Mouse (Mus musculus): ENCODE results near the gene Cep57l1. TPM values are rescaled to one million over a fixed set of nuclear protein-coding genes. Genes with fewer than 3 reads are reported as not detected.
"Not testable (repeated sequence)": the region's sequence is repeated elsewhere in the genome, so short reads cannot be mapped to it uniquely, and the experiment has no call there.

The Cep57l1 gene
- 1 to 10 TPM; 4.4 to 6.2 TPM for total RNA-seq (2021)

- peak; percentile 94 to 95 for DNase-seq
Measured at GRCm38 (mm10) chr10:41809771-41810563, at the start of gene Cep57l1, which contains the start of gene Sesn1. TSS of gene Cep57l1 (minus strand) at chr10:41809871. TSS of gene Sesn1 (plus strand) at chr10:41809935.

GRCm38 (mm10) chr10:41848721-41849120 is 39.0 kb upstream of the Cep57l1 start:
- no peak for DNase-seq
- intact Hi-C loops (cut with DNase I): no loop called here

More at GRCm38 (mm10) chr10:41809771-41810563, at the start of gene Cep57l1, which contains the start of gene Sesn1:
- intact Hi-C loops (cut with DNase I): loop anchor here (5.0 kb wide), 3 partner anchors 77 to 467 kb away; partner anchors contain the start of genes Cd164 and Foxo3

- intact Hi-C loops (cut with DNase I): no loop called here
- no peak for DNase-seq
Measured at GRCm38 (mm10) chr10:41847737-41848136, 38.1 kb upstream of the Cep57l1 start.

- DNase-seq: no peak
- intact Hi-C loops (cut with DNase I): no loop called here
Measured at GRCm38 (mm10) chr10:41838911-41839310, 29.2 kb upstream of the Cep57l1 start.

- intact Hi-C loops (cut with DNase I): loop anchor here (5.0 kb wide), 2 partner anchors 53 to 443 kb away; partner anchors contain the start of gene Foxo3
- DNase-seq: no peak
Measured at GRCm38 (mm10) chr10:41834131-41834530, 24.5 kb upstream of the Cep57l1 start.

GRCm38 (mm10) chr10:41832191-41832590 is 22.5 kb upstream of the Cep57l1 start:
- intact Hi-C loops (cut with DNase I): loop anchor here (5.0 kb wide), 2 partner anchors 55 to 445 kb away; partner anchors contain the start of gene Foxo3
- DNase-seq: no peak

- DNase-seq: peak; percentile 84 to 87
- intact Hi-C loops (cut with DNase I): loop anchor here (1.0 to 5.0 kb wide), 5 partner anchors 56 to 464 kb away; partner anchors contain the start of gene Foxo3
Measured at GRCm38 (mm10) chr10:41830851-41831522, 21.3 kb upstream of the Cep57l1 start.

GRCm38 (mm10) chr10:41830445-41830844 is 20.8 kb upstream of the Cep57l1 start:
- no peak for DNase-seq
- intact Hi-C loops (cut with DNase I): loop anchor here (2.0 to 5.0 kb wide), 3 partner anchors 57 to 464 kb away; partner anchors contain the start of gene Foxo3

- intact Hi-C loops (cut with DNase I): loop anchor here (2.0 to 5.0 kb wide), 3 partner anchors 57 to 465 kb away; partner anchors contain the start of gene Foxo3
- DNase-seq: no peak
Measured at GRCm38 (mm10) chr10:41829980-41830379, 20.3 kb upstream of the Cep57l1 start.

GRCm38 (mm10) chr10:41829191-41829590 is 19.5 kb upstream of the Cep57l1 start:
- intact Hi-C loops (cut with DNase I): no loop called here
- no peak for DNase-seq

- intact Hi-C loops (cut with DNase I): no loop called here
Measured at GRCm38 (mm10) chr10:41827784-41828183, 18.1 kb upstream of the Cep57l1 start.

GRCm38 (mm10) chr10:41826526-41827116 is 16.9 kb upstream of the Cep57l1 start:
- intact Hi-C loops (cut with DNase I): no loop called here
- DNase-seq: no peak

More at GRCm38 (mm10) chr10:41827784-41828183, 18.1 kb upstream of the Cep57l1 start:
- no peak for DNase-seq

- intact Hi-C loops (cut with DNase I): no loop called here
- DNase-seq: no peak
Measured at GRCm38 (mm10) chr10:41825996-41826395, 16.3 kb upstream of the Cep57l1 start.

- no peak for DNase-seq
- intact Hi-C loops (cut with DNase I): no loop called here
Measured at GRCm38 (mm10) chr10:41825041-41825440, 15.4 kb upstream of the Cep57l1 start.

GRCm38 (mm10) chr10:41823916-41824315 is 14.2 kb upstream of the Cep57l1 start:
- no peak for DNase-seq
- intact Hi-C loops (cut with DNase I): no loop called here

- intact Hi-C loops (cut with DNase I); DNase-seq: not testable (repeated sequence)
Measured at GRCm38 (mm10) chr10:41823282-41823675, 13.6 kb upstream of the Cep57l1 start.

GRCm38 (mm10) chr10:41822573-41823281 is 13.1 kb upstream of the Cep57l1 start:
- DNase-seq: no peak
- intact Hi-C loops (cut with DNase I): no loop called here

- DNase-seq: no peak
- intact Hi-C loops (cut with DNase I): no loop called here
Measured at GRCm38 (mm10) chr10:41821171-41821570, 11.5 kb upstream of the Cep57l1 start.

GRCm38 (mm10) chr10:41820401-41820800 is 10.7 kb upstream of the Cep57l1 start:
- no peak for DNase-seq
- intact Hi-C loops (cut with DNase I): no loop called here

- intact Hi-C loops (cut with DNase I): no loop called here
- no peak for DNase-seq
Measured at GRCm38 (mm10) chr10:41819307-41819706, 9.6 kb upstream of the Cep57l1 start.
